Mouse (Mus musculus): Measurements from ENCODE around the gene Bsdc1. TPM values are rescaled to one million over a fixed set of nuclear protein-coding genes. Genes with fewer than 3 reads are reported as not detected.

The Bsdc1 gene
- total and polyA plus RNA-seq, 3 experiments, result 14.1 to 19.2 TPM; not detected in 1

DNA sequence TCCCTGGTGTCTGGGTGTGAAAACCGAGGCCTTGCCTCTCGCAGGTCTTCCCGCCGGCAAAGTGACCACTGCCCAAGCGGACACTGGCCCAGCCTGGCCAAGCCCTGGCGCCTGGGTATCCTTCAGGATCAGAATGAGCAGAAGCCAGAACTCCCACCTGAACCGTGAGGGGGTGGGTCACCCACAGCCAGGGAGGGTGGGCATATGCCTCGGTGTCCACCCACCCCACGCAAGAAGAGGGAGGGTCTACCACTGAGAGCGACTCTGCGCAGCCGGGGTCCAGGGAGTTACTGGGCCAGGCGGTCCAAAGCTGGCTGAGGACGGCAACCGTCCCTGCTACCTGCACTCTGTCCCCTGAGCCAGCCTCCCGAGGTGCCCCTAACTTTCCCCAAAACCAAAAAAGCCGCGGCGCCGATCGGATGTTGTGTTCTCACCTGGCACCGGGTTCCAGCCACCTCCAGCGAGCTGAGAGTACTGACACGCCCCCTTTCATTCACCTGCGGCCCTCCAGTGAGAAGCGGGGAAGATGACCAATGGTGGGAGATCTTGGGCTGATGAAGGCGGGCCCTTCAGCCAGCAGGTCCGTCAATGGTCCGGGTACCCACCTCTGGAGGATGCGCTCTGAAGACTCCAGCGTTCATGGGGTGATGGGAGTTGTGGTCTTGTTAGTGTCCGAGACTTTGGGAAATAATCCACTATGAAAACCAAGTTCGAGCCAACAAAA is 20.9 kb upstream of the Bsdc1 start, which contains the start of gene Zbtb8b:
Zbtb8b (minus strand) TSS at position 514 of the 724 bp plus-strand sequence.
- Histone ChIP-seq H3K4me3 (ENCODE audit: control insufficient read depth in 1 of 2, insufficient read depth in 1 of 2, low read depth in 2 of 2, low read length in 2 of 2) (no peak within 1 kb of the TSS), H3K4me1 (ENCODE audit: control insufficient read depth in 1 of 2, insufficient read depth in 2 of 2, low read length in 2 of 2) (peaks cover 2 to 3% of the 10 kb centered on the region in 2 experiments; a peak in 2 of 4 replicates), H3K27me3 (ENCODE audit: control insufficient read depth in 1 of 2, insufficient read depth in 2 of 2, low read length in 2 of 2) (peaks cover 4% of the 10 kb centered on the region in 2 experiments; a peak in 3 of 4 replicates), H3K36me3 (ENCODE audit: control insufficient read depth in 1 of 2, insufficient read depth in 2 of 2, low read length in 2 of 2) (no peaks in the 10 kb centered on the region), H3K9me3 (replicated peaks; ENCODE audit: insufficient read depth, low read length) (no peaks in the 10 kb centered on the region), H3K27ac (ENCODE audit: control insufficient read depth, low read depth, low read length) (no peak within 1 kb of the TSS), H3K79me2 (ENCODE audit: control insufficient read depth, insufficient read depth, low read length, poor library complexity) (no peaks in the 10 kb centered on the region), H3K9ac (ENCODE audit: control insufficient read depth, low read depth, low read length, poor library complexity, severe bottlenecking) (no peak within 1 kb of the TSS)
- DNase-seq (ENCODE audit: low read depth, low spot score), result no peak
- TF ChIP-seq POLR2A (IDR thresholded peaks at IDR 0.05; ENCODE audit: control insufficient read depth in 1 of 2, insufficient read depth in 1 of 2, low read depth in 1 of 2, low read length in 2 of 2, poor library complexity in 1 of 2) (peak in 1 of 2 experiments; percentile 37; a peak in 1 of 4 replicates), POLR2AphosphoS2 (IDR thresholded peaks at IDR 0.05; ENCODE audit: low read length) (no peak)

DNA sequence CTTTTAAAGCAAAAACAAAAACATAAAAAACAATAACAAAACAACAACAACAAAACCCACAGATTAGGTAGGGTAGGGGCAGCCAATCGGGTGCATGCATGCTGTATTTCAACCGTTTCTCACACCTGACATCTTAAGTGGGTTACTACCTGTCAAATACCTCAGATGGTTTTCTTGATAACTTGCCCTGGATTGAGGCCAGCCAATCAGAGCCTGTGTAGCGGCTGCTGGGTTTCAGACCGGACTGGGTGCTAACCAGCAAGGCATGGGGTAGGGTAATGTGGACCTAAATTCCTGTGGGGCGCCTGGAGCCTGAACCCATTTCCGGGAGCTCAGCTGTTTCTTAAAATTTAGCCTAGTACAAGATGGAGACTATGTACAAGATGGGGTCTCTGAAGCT is 20.2 kb upstream of the Bsdc1 start:
- Histone ChIP-seq H3K4me1 (ENCODE audit: control insufficient read depth in 1 of 2, insufficient read depth in 2 of 2, low read length in 2 of 2) (peaks cover 5 to 8% of the 10 kb centered on the region in 2 experiments; a peak in 3 of 4 replicates), H3K27me3 (ENCODE audit: control insufficient read depth in 1 of 2, insufficient read depth in 2 of 2, low read length in 2 of 2) (peaks cover 4% of the 10 kb centered on the region in 2 experiments; a peak in 3 of 4 replicates)
- no peak for TF ChIP-seq POLR2A (IDR thresholded peaks at IDR 0.05; ENCODE audit: control insufficient read depth in 1 of 2, insufficient read depth in 1 of 2, low read depth in 1 of 2, low read length in 2 of 2, poor library complexity in 1 of 2)
- TF ChIP-seq RAD21 (IDR thresholded peaks at IDR 0.05; ENCODE audit: low read depth, low read length), result no peak
- TF ChIP-seq MEF2A (IDR thresholded peaks at IDR 0.05; ENCODE audit: extremely low read depth, insufficient replicate concordance, low read depth, low read length, poor library complexity, severe bottlenecking), result no peak
- no peak for TF ChIP-seq CHD2 (IDR thresholded peaks at IDR 0.05; ENCODE audit: low read length)
- no peak for TF ChIP-seq BHLHE40 (IDR thresholded peaks at IDR 0.05; ENCODE audit: borderline replicate concordance, low read depth, low read length)

DNA sequence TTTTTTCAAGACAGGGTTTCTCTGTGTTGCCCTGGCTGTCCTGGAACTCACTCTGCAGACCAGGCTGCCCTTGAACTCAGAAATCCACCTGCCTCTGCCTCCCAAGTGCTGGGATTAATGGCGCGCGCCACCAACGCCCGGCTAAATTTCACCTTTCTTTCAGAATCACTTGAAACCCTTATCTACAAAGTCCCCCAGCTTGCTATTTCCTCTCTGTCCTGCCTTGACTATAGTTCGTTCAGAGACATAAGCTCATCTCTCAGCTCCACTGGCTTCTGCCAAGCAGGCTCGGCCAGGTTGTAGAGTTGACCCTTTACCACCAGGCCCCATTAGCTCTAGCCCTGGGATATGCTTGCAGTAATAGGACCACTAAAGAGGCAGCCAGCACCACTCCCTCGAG is 14.0 kb upstream of the Bsdc1 start:
- H3K4me3 ChIP-seq (ENCODE audit: control insufficient read depth in 1 of 2, insufficient read depth in 1 of 2, low read depth in 2 of 2, low read length in 2 of 2), result peak overlapping the region; percentile 35 to 55
- H3K79me2 ChIP-seq (ENCODE audit: control insufficient read depth, insufficient read depth, low read length, poor library complexity), result no peaks in the 10 kb centered on the region
- H3K9me3 ChIP-seq (replicated peaks; ENCODE audit: insufficient read depth, low read length), result no peaks in the 10 kb centered on the region
- DNase-seq (ENCODE audit: low read depth, low spot score), result peak; percentile 70
- peaks cover 2% of the 10 kb centered on the region in 2 experiments; a peak in 1 of 4 replicates for H3K27me3 ChIP-seq (ENCODE audit: control insufficient read depth in 1 of 2, insufficient read depth in 2 of 2, low read length in 2 of 2)
- H3K27ac ChIP-seq (ENCODE audit: control insufficient read depth, low read depth, low read length), result peak overlapping the region; percentile 76
- H3K36me3 ChIP-seq (ENCODE audit: control insufficient read depth in 1 of 2, insufficient read depth in 2 of 2, low read length in 2 of 2), result peaks cover 0 to 14% of the 10 kb centered on the region in 2 experiments; a peak in 2 of 4 replicates
- peak overlapping the region; percentile 47 for H3K9ac ChIP-seq (ENCODE audit: control insufficient read depth, low read depth, low read length, poor library complexity, severe bottlenecking)
- TF ChIP-seq TBP (IDR thresholded peaks at IDR 0.05; ENCODE audit: low read depth, low read length), result peak; percentile 85
- no peak for TF ChIP-seq ZC3H11A (IDR thresholded peaks at IDR 0.05; ENCODE audit: low read depth, low read length)
- 0 out of 2 replicates have a peak, but pooled peaks have one; percentile 23 for TF ChIP-seq TCF12 (IDR thresholded peaks at IDR 0.05; ENCODE audit: low read depth, low read length)
- H3K4me1 ChIP-seq (ENCODE audit: control insufficient read depth in 1 of 2, insufficient read depth in 2 of 2, low read length in 2 of 2), result peaks cover 7 to 33% of the 10 kb centered on the region in 2 experiments

More for the DNA sequence above, 20.2 kb upstream of the Bsdc1 start:
- Histone ChIP-seq H3K79me2 (ENCODE audit: control insufficient read depth, insufficient read depth, low read length, poor library complexity) (no peaks in the 10 kb centered on the region), H3K9ac (ENCODE audit: control insufficient read depth, low read depth, low read length, poor library complexity, severe bottlenecking) (no peak overlapping the region), H3K4me3 (ENCODE audit: control insufficient read depth in 1 of 2, insufficient read depth in 1 of 2, low read depth in 2 of 2, low read length in 2 of 2) (no peak overlapping the region), H3K27ac (ENCODE audit: control insufficient read depth, low read depth, low read length) (no peak overlapping the region), H3K36me3 (ENCODE audit: control insufficient read depth in 1 of 2, insufficient read depth in 2 of 2, low read length in 2 of 2) (peaks cover 0 to 5% of the 10 kb centered on the region in 2 experiments; a peak in 1 of 4 replicates), H3K9me3 (replicated peaks; ENCODE audit: insufficient read depth, low read length) (no peaks in the 10 kb centered on the region)
- no peak for DNase-seq (ENCODE audit: low read depth, low spot score)
